Mouse (Mus musculus): Measurements from ENCODE around the gene Ralgapa2.

DNA sequence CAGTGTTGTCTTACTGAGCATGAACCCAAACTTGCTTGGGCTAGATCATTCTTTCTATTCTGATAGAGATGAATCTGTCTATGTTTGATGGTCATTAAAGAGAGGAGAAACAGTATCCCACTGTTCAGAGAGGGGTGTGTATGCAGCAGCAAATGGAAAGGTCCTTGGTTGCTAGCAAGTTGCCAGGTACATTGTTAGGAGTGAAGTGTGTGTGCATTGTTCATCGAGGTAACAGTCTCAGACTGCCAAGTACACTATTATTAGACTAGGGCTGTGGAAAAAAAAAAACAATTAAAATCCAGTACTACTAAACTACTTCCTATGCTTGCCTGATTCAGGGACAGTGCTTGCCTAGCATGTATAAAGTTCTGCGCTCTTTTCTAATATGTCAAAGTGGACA, 2.9 kb upstream of the Ralgapa2 start:
- TF ChIP-seq POLR2A (IDR thresholded peaks at IDR 0.05; ENCODE audit: low read depth, low read length) = no peak
- TF ChIP-seq CTCF (IDR thresholded peaks at IDR 0.05; ENCODE audit: extremely low read depth, insufficient read depth, insufficient read length, insufficient replicate concordance) = no peak
